Mouse (Mus musculus) thymus, postnatal 14 days (tissue): Measurements from ENCODE around the gene Dync2li1.
A peak's percentile ranks its signal among the peaks of the same experiment; 100 is the strongest.

Experiments used
- DNase-seq: peaks from one replicate; pipeline ENCODE4 v3.0.0; 2021

Gene Dync2li1

DNA sequence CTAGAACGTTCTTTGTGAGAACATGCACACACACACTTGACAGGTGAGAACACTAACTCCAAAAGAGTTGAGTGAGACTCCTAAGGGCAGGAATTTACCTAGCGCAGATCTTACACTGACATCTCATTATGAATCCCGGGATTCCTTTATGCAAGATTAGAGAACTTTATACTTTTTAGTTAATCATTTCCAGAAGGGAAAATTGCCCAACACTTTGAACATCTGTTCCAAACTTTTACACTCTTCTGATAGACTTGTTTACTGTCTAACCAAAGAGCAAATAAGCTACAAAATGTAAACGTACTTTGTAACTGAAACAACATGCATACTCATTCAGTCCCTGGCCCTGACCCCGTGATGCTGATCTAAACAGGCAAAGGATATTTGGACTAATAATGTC is 63.0 kb downstream of the Dync2li1 start:
- no peak for DNase-seq

DNA sequence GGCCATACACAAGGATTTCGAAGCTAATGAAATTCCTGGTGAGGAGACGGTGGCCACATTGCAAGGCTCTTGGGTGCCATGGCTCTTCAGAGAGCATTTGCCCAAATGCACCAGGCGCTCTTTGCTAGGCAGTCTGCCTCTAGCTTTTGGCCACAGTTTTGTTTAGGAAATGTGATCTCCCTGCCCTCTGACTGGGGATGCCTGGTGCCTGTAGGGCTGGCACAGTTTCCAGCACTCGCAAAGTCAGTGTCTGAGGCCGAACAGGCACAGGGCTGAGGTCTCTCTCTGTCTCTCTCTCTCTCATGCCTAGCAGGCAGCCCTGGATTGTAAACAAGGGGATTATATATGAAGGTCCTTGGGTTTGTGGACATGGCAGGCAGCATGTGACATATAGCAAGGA is 63.8 kb downstream of the Dync2li1 start:
- DNase-seq = no peak

DNA sequence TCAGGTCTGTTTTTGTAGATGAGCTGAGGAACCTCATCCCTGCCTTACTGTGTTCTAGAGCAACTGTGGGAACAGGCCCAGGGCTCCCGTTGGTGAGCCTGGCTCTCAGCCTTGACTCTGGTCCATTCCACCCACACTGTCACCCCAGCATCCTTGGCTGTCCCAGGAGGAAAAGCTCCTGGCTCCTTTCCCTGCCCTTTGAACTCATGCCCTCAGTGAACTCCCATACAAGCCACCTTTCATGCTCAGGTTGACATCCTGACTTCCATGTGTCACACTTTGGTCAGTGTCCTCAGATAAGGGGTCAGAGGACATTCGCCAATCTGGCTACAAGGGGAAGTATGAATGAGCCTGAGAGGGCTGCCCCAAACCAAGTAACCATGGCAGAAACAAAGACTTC is 67.4 kb downstream of the Dync2li1 start:
- DNase-seq = no peak

DNA sequence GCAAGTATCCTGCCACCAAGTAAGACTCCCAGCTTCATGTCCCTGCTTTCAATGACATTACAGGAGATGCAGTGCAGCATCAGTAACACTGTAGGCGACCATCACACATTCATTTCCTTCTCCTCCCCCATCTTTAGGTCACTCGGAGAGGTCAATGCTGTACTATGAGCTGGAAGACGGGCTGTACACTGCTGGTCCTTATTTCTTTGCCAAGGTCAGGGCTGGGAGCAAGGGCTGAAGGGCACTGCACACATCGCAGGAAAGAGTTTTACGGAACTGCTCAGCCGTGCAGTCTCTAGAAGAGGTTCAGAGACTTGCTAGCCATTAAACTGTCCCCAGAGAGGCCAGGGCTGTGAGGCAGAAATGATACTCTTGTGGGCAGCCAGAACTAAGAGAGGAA is 70.2 kb downstream of the Dync2li1 start:
- DNase-seq = no peak

DNA sequence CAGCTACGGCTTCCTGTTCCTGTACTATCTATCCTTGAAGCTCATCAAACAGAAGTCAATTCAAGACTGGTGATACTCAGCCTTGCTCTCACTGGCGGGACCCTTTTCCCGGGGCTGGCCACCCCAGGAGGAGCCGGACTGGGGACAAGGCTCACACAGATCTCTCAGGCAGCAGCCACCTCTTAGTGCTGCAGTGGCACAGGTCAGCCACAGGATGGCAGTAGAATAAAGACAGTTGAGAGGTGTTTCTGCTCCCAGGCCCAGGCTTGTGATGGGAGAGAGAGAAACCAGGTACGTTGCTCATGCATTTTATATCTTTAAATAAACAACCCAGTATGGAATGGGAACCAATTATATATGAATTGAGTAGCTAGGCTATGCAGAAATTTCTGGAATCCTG is 72.4 kb downstream of the Dync2li1 start:
- peak; percentile 48 for DNase-seq
